In genomic region chr1:171319748-171320147, GRCm38 (mm10) we compare ENCODE assay signal across 12 mouse cellular contexts. TPM values are rescaled to one million over a fixed set of nuclear protein-coding genes. Genes with fewer than 3 reads are reported as not detected.
DNase-seq lines count a peak whose midpoint lies in the region; ATAC-seq and TF ChIP-seq lines count a peak whose summit lies in the region.
"Had no signal": no experiment of that assay in that cellular context is flagged by ENCODE, and none has a peak within 500 bp of the region (broad histone marks: within the 10 kb centered on the region; RNA-seq: fewer than 3 reads in every experiment).

No protein-coding gene starts in this region.

- 0 out of 2 replicates have a peak, but pooled peaks cover 5% of the 10 kb centered on the region for H3K4me1 ChIP-seq in forebrain, embryonic 10.5 days
- no peaks in the 10 kb centered on the region for H3K4me1 ChIP-seq in forebrain, embryonic 15.5 days
- H3K4me1 ChIP-seq in lung, embryonic 14.5 days (ENCODE audit: insufficient read depth), result no peaks in the 10 kb centered on the region
- H3K4me1 ChIP-seq in kidney, embryonic 14.5 days (ENCODE audit: control insufficient read depth, insufficient read depth, low read length), result no peaks in the 10 kb centered on the region
- no peaks in the 10 kb centered on the region for H3K4me1 ChIP-seq in stomach, embryonic 15.5 days
- H3K4me1 ChIP-seq: embryonic facial prominence, embryonic 15.5 days; neural tube, embryonic 13.5 days had no signal

- no peak overlapping the region for H3K9ac ChIP-seq in forebrain, embryonic 15.5 days (replicated peaks)
- no peak overlapping the region for H3K9ac ChIP-seq in lung, embryonic 14.5 days
- H3K9ac ChIP-seq in kidney, embryonic 14.5 days (ENCODE audit: low read depth, low read length), result peak overlapping the region; percentile 25; the same call in 1 of the 2 replicates
- no peak overlapping the region for H3K9ac ChIP-seq in stomach, embryonic 15.5 days
- H3K9ac ChIP-seq: embryonic facial prominence, embryonic 15.5 days; neural tube, embryonic 13.5 days had no signal

- TF ChIP-seq CTCF in lung, embryonic 14.5 days (IDR thresholded peaks at IDR 0.05; ENCODE audit: low read depth), result no peak

- no peaks in the 10 kb centered on the region for H3K36me3 ChIP-seq in forebrain, embryonic 10.5 days (replicated peaks)
- H3K36me3 ChIP-seq in forebrain, embryonic 15.5 days, result no peaks in the 10 kb centered on the region
- 0 out of 2 replicates have a peak, but pooled peaks cover 1% of the 10 kb centered on the region for H3K36me3 ChIP-seq in lung, embryonic 14.5 days (ENCODE audit: insufficient read depth)
- no peaks in the 10 kb centered on the region for H3K36me3 ChIP-seq in kidney, embryonic 14.5 days (ENCODE audit: control insufficient read depth, insufficient read depth, low read length)
- H3K36me3 ChIP-seq in stomach, embryonic 15.5 days, result no peaks in the 10 kb centered on the region
- H3K36me3 ChIP-seq: embryonic facial prominence, embryonic 15.5 days; neural tube, embryonic 13.5 days had no signal

- H3K4me2 ChIP-seq in forebrain, embryonic 15.5 days (replicated peaks), result no peak overlapping the region
- peak overlapping the region; percentile 29; the same call in 1 of the 2 replicates for H3K4me2 ChIP-seq in lung, embryonic 14.5 days
- peak overlapping the region; percentile 32 for H3K4me2 ChIP-seq in kidney, embryonic 14.5 days (replicated peaks; ENCODE audit: low read depth, low read length)
- H3K4me2 ChIP-seq in stomach, embryonic 15.5 days, result peak overlapping the region; percentile 19; the same call in 1 of the 2 replicates
- H3K4me2 ChIP-seq: embryonic facial prominence, embryonic 15.5 days; neural tube, embryonic 13.5 days had no signal

- 12% methylated on average over 7 of the region's 7 CpGs for WGBS in forebrain, embryonic 10.5 days
- WGBS in forebrain, embryonic 15.5 days, result 9% methylated on average over 7 of the region's 7 CpGs
- WGBS in lung, embryonic 14.5 days, result 19% methylated on average over 7 of the region's 7 CpGs
- WGBS in kidney, embryonic 14.5 days, result 13% methylated on average over 7 of the region's 7 CpGs
- WGBS in stomach, embryonic 15.5 days, result 24% methylated on average over 7 of the region's 7 CpGs

- H3K4me3 ChIP-seq in forebrain, embryonic 10.5 days, result peak overlapping the region; percentile 31
- no peak overlapping the region for H3K4me3 ChIP-seq in forebrain, embryonic 15.5 days
- no peak overlapping the region for H3K4me3 ChIP-seq in lung, embryonic 14.5 days (ENCODE audit: low read depth, low read length)
- peak overlapping the region; percentile 18 for H3K4me3 ChIP-seq in kidney, embryonic 14.5 days (ENCODE audit: low read length)
- peak overlapping the region; percentile 5; the same call in 1 of the 2 replicates for H3K4me3 ChIP-seq in stomach, embryonic 15.5 days (replicated peaks)
- H3K4me3 ChIP-seq: embryonic facial prominence, embryonic 15.5 days; neural tube, embryonic 13.5 days had no signal

- no peak for DNase-seq in forebrain, embryonic 10.5 days (ENCODE audit: extremely low spot score, low spot score)
- no peak for DNase-seq in lung, embryonic 14.5 days
- no peak for DNase-seq in lung, postnatal 25 days (ENCODE audit: low spot score)
- DNase-seq in frontal cortex, postnatal 25 days (ENCODE audit: low spot score in 2 of 2), result no peak
- DNase-seq in left cerebral cortex, adult 8-10 months (ENCODE audit: low spot score in 2 of 2), result no peak
- DNase-seq: B cell, adult 2 months; gastrocnemius, postnatal 36 days had no signal

- no peak for ATAC-seq in forebrain, embryonic 15.5 days (replicated peaks)
- no peak for ATAC-seq in lung, embryonic 14.5 days (ENCODE audit: insufficient read depth)
- 0 out of 2 replicates have a peak, but pooled peaks have one; percentile 34 for ATAC-seq in kidney, embryonic 14.5 days (ENCODE audit: low FRiP score, low TSS enrichment)
- no peak for ATAC-seq in stomach, embryonic 15.5 days (ENCODE audit: insufficient read depth, low FRiP score, low read depth)

- H3K27ac ChIP-seq in forebrain, embryonic 10.5 days, result no peak overlapping the region
- no peak overlapping the region for H3K27ac ChIP-seq in forebrain, embryonic 15.5 days (replicated peaks)
- H3K27ac ChIP-seq in lung, embryonic 14.5 days (ENCODE audit: low read depth), result no peak overlapping the region
- H3K27ac ChIP-seq in kidney, embryonic 14.5 days (ENCODE audit: low read depth, low read length), result no peak overlapping the region
- H3K27ac ChIP-seq in stomach, embryonic 15.5 days, result no peak overlapping the region
- H3K27ac ChIP-seq: embryonic facial prominence, embryonic 15.5 days; neural tube, embryonic 13.5 days had no signal

- H3K27me3 ChIP-seq in forebrain, embryonic 10.5 days (ENCODE audit: poor library complexity, severe bottlenecking), result no peaks in the 10 kb centered on the region
- no peaks in the 10 kb centered on the region for H3K27me3 ChIP-seq in forebrain, embryonic 15.5 days
- no peaks in the 10 kb centered on the region for H3K27me3 ChIP-seq in lung, embryonic 14.5 days (ENCODE audit: insufficient read depth, low read length)
- no peaks in the 10 kb centered on the region for H3K27me3 ChIP-seq in kidney, embryonic 14.5 days (ENCODE audit: control insufficient read depth, insufficient read depth, low read length)
- no peaks in the 10 kb centered on the region for H3K27me3 ChIP-seq in stomach, embryonic 15.5 days (replicated peaks)
- H3K27me3 ChIP-seq: embryonic facial prominence, embryonic 15.5 days; neural tube, embryonic 13.5 days had no signal

- H3K9me3 ChIP-seq in forebrain, embryonic 10.5 days, result no peaks in the 10 kb centered on the region
- no peaks in the 10 kb centered on the region for H3K9me3 ChIP-seq in forebrain, embryonic 15.5 days
- no peaks in the 10 kb centered on the region for H3K9me3 ChIP-seq in lung, embryonic 14.5 days (ENCODE audit: low read depth, low read length)
- H3K9me3 ChIP-seq in kidney, embryonic 14.5 days (ENCODE audit: control insufficient read depth, low read length), result no peaks in the 10 kb centered on the region
- H3K9me3 ChIP-seq in stomach, embryonic 15.5 days, result no peaks in the 10 kb centered on the region
- H3K9me3 ChIP-seq: embryonic facial prominence, embryonic 15.5 days; neural tube, embryonic 13.5 days had no signal

RNA-seq across cellular contexts. Expression of gene Dedd, which starts 9.2 kb away (rescaled TPM):
- 41.8 and 46.5 TPM in 2 replicates for polyA plus RNA-seq in forebrain, embryonic 10.5 days (2016; fragmentation: Nextera tagmentation; extraction: Ambion mirVana)
- polyA plus RNA-seq in forebrain, embryonic 15.5 days (2015; fragmentation: Nextera tagmentation; extraction: Ambion mirVana), result 56.6 and 57.3 TPM in 2 replicates
- polyA plus RNA-seq in lung, embryonic 14.5 days (2014; fragmentation: Nextera tagmentation; extraction: Ambion mirVana), result 48.8 and 48.9 TPM in 2 replicates
- 38.8 and 47.1 TPM in 2 replicates for polyA plus RNA-seq in kidney, embryonic 14.5 days (2014; fragmentation: Nextera tagmentation; extraction: Ambion mirVana)
- polyA plus RNA-seq in stomach, embryonic 15.5 days (2015; fragmentation: Nextera tagmentation; extraction: Ambion mirVana), result 43.1 and 44.7 TPM in 2 replicates
- 10 to 100 TPM; 35.0 to 39.7 (median 37.4) TPM for total RNA-seq in left cerebral cortex, adult 8-10 months (2022)

RNA-seq across cellular contexts. Expression of gene Ufc1, which starts 24.9 kb away (rescaled TPM):
- polyA plus RNA-seq in forebrain, embryonic 10.5 days (2016; fragmentation: Nextera tagmentation; extraction: Ambion mirVana), result 94.3 and 98.6 TPM in 2 replicates
- 105 and 110 TPM in 2 replicates for polyA plus RNA-seq in forebrain, embryonic 15.5 days (2015; fragmentation: Nextera tagmentation; extraction: Ambion mirVana)
- 107 and 108 TPM in 2 replicates for polyA plus RNA-seq in lung, embryonic 14.5 days (2014; fragmentation: Nextera tagmentation; extraction: Ambion mirVana)
- polyA plus RNA-seq in kidney, embryonic 14.5 days (2014; fragmentation: Nextera tagmentation; extraction: Ambion mirVana), result 114 and 123 TPM in 2 replicates
- polyA plus RNA-seq in stomach, embryonic 15.5 days (2015; fragmentation: Nextera tagmentation; extraction: Ambion mirVana), result 94.9 and 115 TPM in 2 replicates
- 100 to 1,000 TPM; 103 to 116 (median 110) TPM for total RNA-seq in left cerebral cortex, adult 8-10 months (2022)

RNA-seq across cellular contexts. Expression of gene Nit1, which starts 25.7 kb away (rescaled TPM):
- polyA plus RNA-seq in forebrain, embryonic 10.5 days (2016; fragmentation: Nextera tagmentation; extraction: Ambion mirVana), result 37.1 and 38.0 TPM in 2 replicates
- 57.8 and 62.0 TPM in 2 replicates for polyA plus RNA-seq in forebrain, embryonic 15.5 days (2015; fragmentation: Nextera tagmentation; extraction: Ambion mirVana)
- 27.5 and 30.1 TPM in 2 replicates for polyA plus RNA-seq in lung, embryonic 14.5 days (2014; fragmentation: Nextera tagmentation; extraction: Ambion mirVana)
- 33.7 and 34.5 TPM in 2 replicates for polyA plus RNA-seq in kidney, embryonic 14.5 days (2014; fragmentation: Nextera tagmentation; extraction: Ambion mirVana)
- polyA plus RNA-seq in stomach, embryonic 15.5 days (2015; fragmentation: Nextera tagmentation; extraction: Ambion mirVana), result 42.0 and 46.4 TPM in 2 replicates
- 10 to 100 TPM; 35.8 to 48.8 (median 43.5) TPM for total RNA-seq in left cerebral cortex, adult 8-10 months (2022)

RNA-seq across cellular contexts. Expression of gene Pfdn2, which starts 25.7 kb away (rescaled TPM):
- polyA plus RNA-seq in forebrain, embryonic 10.5 days (2016; fragmentation: Nextera tagmentation; extraction: Ambion mirVana), result 158 and 159 TPM in 2 replicates
- 146 and 149 TPM in 2 replicates for polyA plus RNA-seq in forebrain, embryonic 15.5 days (2015; fragmentation: Nextera tagmentation; extraction: Ambion mirVana)
- polyA plus RNA-seq in lung, embryonic 14.5 days (2014; fragmentation: Nextera tagmentation; extraction: Ambion mirVana), result 40.0 and 44.5 TPM in 2 replicates
- polyA plus RNA-seq in kidney, embryonic 14.5 days (2014; fragmentation: Nextera tagmentation; extraction: Ambion mirVana), result 53.7 and 103 TPM in 2 replicates
- 97.2 and 99.5 TPM in 2 replicates for polyA plus RNA-seq in stomach, embryonic 15.5 days (2015; fragmentation: Nextera tagmentation; extraction: Ambion mirVana)
- total RNA-seq in left cerebral cortex, adult 8-10 months (2022), result 100 to 1,000 TPM; 107 to 204 (median 164) TPM

RNA-seq across cellular contexts. Expression of gene Usp21, which starts 32.0 kb away (rescaled TPM):
- 94.1 and 95.9 TPM in 2 replicates for polyA plus RNA-seq in forebrain, embryonic 10.5 days (2016; fragmentation: Nextera tagmentation; extraction: Ambion mirVana)
- 132 and 135 TPM in 2 replicates for polyA plus RNA-seq in forebrain, embryonic 15.5 days (2015; fragmentation: Nextera tagmentation; extraction: Ambion mirVana)
- 73.9 and 86.0 TPM in 2 replicates for polyA plus RNA-seq in lung, embryonic 14.5 days (2014; fragmentation: Nextera tagmentation; extraction: Ambion mirVana)
- 74.4 and 87.9 TPM in 2 replicates for polyA plus RNA-seq in kidney, embryonic 14.5 days (2014; fragmentation: Nextera tagmentation; extraction: Ambion mirVana)
- polyA plus RNA-seq in stomach, embryonic 15.5 days (2015; fragmentation: Nextera tagmentation; extraction: Ambion mirVana), result 67.8 and 69.8 TPM in 2 replicates
- 10 to 100 TPM; 46.5 to 56.3 (median 50.5) TPM for total RNA-seq in left cerebral cortex, adult 8-10 months (2022)

Comparison
In these comparisons a context has a peak if more than half of its experiments do, and no peak if none do; other contexts are left out.
1. H3K4me3 ChIP-seq: peak in forebrain, embryonic 10.5 days (single experiment), kidney, embryonic 14.5 days (single experiment) and stomach, embryonic 15.5 days (single experiment); none in forebrain, embryonic 15.5 days (single experiment) and lung, embryonic 14.5 days (single experiment).